Mouse (Mus musculus) thymus, adult 2 months (tissue): ENCODE measurements at regions not wholly inside any gene's neighbourhood (a gene's known extent, or its start where the extent isn't known, plus 50 kb on each side); places are given as distances from the start of the nearest gene placed in this dataset.

Experiments
- CTCF ChIP-seq: fragments of 200-500 bp; IDR thresholded peaks from 2 replicates; pipeline ENCODE4 v1.5.1; 2012; ENCODE audit warnings: mild to moderate bottlenecking, control low read depth, low read length, moderate library complexity, borderline replicate concordance; ENCODE audit not compliant: control insufficient read depth, poor library complexity, insufficient read depth; ENCODE audit errors: extremely low read depth
- POLR2A ChIP-seq: fragments of 200-500 bp; IDR thresholded peaks from 2 replicates; pipeline ENCODE4 v1.6.1; 2012; ENCODE audit warnings: mild to moderate bottlenecking, low read length, control low read depth, moderate library complexity; ENCODE audit not compliant: control insufficient read depth, poor library complexity, insufficient read depth; ENCODE audit errors: extremely low read depth

GRCm38 (mm10) chr1:23268062-23268461, 129.5 kb downstream of the Ogfrl1 start:
- no peak for TF ChIP-seq POLR2A
- TF ChIP-seq CTCF, result no peak
